Mouse (Mus musculus) forebrain, embryonic 12.5 days (tissue): ENCODE results near the gene 5330417C22Rik. TPM values are rescaled to one million over a fixed set of nuclear protein-coding genes. Genes with fewer than 3 reads are reported as not detected.

Experiments
- ATAC-seq: fragments of 200-750 bp; cut with Nextera tagmentation; 2 replicates; pipeline ENCODE4 v1.8.0; 2017; ENCODE audit warnings: moderate TSS enrichment; ENCODE audit not compliant: low FRiP score
- H3K27ac ChIP-seq: fragments of 300-500 bp; sonication (generic); 2 replicates; pipeline ENCODE4 v1.5.1; 2016; ENCODE audit warnings: mild to moderate bottlenecking
- H3K27me3 ChIP-seq: fragments of 300-500 bp; sonication (generic); 2 replicates; pipeline ENCODE4 v1.6.1; 2016; ENCODE audit warnings: mild to moderate bottlenecking
- H3K36me3 ChIP-seq: fragments of 300-500 bp; sonication (generic); replicated peaks from 2 replicates; pipeline ENCODE4 v1.6.1; 2016; ENCODE audit warnings: mild to moderate bottlenecking
- H3K4me1 ChIP-seq: fragments of 300-500 bp; sonication (generic); 2 replicates; pipeline ENCODE4 v1.6.1; 2016
- H3K4me2 ChIP-seq: fragments of 300-500 bp; sonication (generic); 2 replicates; pipeline ENCODE4 v1.6.1; 2016; ENCODE audit warnings: mild to moderate bottlenecking, moderate library complexity
- H3K4me3 ChIP-seq: fragments of 300-500 bp; sonication (generic); replicated peaks from 2 replicates; pipeline ENCODE4 v1.5.1; 2016; ENCODE audit warnings: mild to moderate bottlenecking
- H3K9ac ChIP-seq: fragments of 300-500 bp; sonication (generic); 2 replicates; pipeline ENCODE4 v1.6.1; 2016; ENCODE audit warnings: mild to moderate bottlenecking
- H3K9me3 ChIP-seq: fragments of 300-500 bp; sonication (generic); 2 replicates; pipeline ENCODE4 v1.6.1; 2016
- WGBS: fragments of 180-500 bp; shearing (Covaris S2); methylation state at CpG from one replicate; pipeline ENCODE4 v1.1.7; 2016; 5-methylcytosine and 5-hydroxymethylcytosine counted together
- microRNA-seq: library from miRNA; unstranded; fragments of <30 nt; microRNA quantifications from one replicate; pipeline ENCODE4, GENCODE M21; 2017
- polyA plus RNA-seq: library from polyadenylated mRNA; unstranded; fragments of >200 nt; fragmentation: Nextera tagmentation; extraction: Ambion mirVana; gene quantifications from 2 replicates; pipeline ENCODE4 v1.2.1, GENCODE M21; 2016

5330417C22Rik gene
- polyA plus RNA-seq, 1 experiment from 2014 or later, result 3.7 TPM

GRCm38 (mm10) chr3:108414857-108415830 lies 121.2 kb downstream of the 5330417C22Rik start, which contains the start of gene Celsr2:
TSS of gene Celsr2 (minus strand) at chr3:108415552.
- ATAC-seq, result peak; percentile 44
- Histone ChIP-seq H3K4me2 (peak within 1 kb of the TSS; percentile 93), H3K9me3 (peaks cover 24% of the 10 kb centered on the region), H3K36me3 (peaks cover 29% of the 10 kb centered on the region), H3K9ac (peak within 1 kb of the TSS; percentile 97), H3K4me1 (peaks cover 49% of the 10 kb centered on the region), H3K27me3 (peaks cover 14% of the 10 kb centered on the region), H3K4me3 (peak within 1 kb of the TSS; percentile 96), H3K27ac (peak within 1 kb of the TSS; percentile 94)
- WGBS, result 4% methylated on average over 65 of the region's 67 CpGs

DNA sequence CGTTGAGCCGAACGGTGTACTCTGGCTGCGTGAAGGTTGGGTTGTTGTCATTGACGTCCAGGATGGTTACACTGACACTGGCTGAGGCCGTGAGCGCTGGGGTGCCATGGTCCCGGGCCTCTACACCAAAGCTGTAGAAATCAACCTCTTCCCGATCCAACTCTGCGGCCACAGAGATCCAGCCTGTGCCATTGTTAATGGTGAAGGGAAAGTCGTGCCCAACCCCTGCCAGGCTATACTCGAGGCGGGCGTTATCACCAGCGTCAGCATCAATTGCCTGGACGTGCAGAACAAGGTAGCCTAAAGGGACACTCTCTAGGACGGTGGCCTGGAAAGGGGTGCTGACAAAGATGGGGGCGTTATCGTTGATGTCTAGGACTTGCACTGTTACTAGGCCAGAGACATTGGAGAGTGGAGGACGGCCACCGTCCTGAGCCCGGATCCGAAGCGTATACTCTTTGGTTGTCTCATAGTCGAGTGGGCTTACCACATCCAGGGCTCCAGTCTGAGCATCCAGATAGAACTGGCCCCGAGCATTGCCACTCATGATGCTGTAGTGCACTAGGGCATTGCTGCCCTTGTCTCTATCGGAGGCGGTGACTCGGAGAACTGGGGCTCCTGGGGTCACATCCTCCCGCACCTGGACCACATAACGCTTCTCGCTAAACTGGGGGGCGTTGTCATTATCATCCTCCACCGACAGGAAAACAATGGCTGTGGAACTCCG lies 122.5 kb downstream of the 5330417C22Rik start:
- WGBS, result 97% methylated on average over 35 of the region's 35 CpGs
- H3K4me3 ChIP-seq, result peak overlapping the region; percentile 96
- peaks cover 14% of the 10 kb centered on the region for H3K27me3 ChIP-seq
- H3K36me3 ChIP-seq, result peaks cover 40% of the 10 kb centered on the region
- peak overlapping the region; percentile 93; the same call in 1 of the 2 replicates for H3K4me2 ChIP-seq
- H3K4me1 ChIP-seq, result peaks cover 61% of the 10 kb centered on the region
- H3K27ac ChIP-seq, result no peak overlapping the region
- H3K9ac ChIP-seq, result no peak overlapping the region
- H3K9me3 ChIP-seq, result peaks cover 24% of the 10 kb centered on the region
- ATAC-seq, result no peak

- peak overlapping the region; percentile 78 for H3K4me2 ChIP-seq
- H3K36me3 ChIP-seq, result peaks cover 59% of the 10 kb centered on the region
- H3K4me3 ChIP-seq, result peak overlapping the region; percentile 35
- WGBS, result 29% methylated on average over 8 of the region's 8 CpGs
- H3K9ac ChIP-seq, result peak overlapping the region; percentile 78
- peaks cover 71% of the 10 kb centered on the region for H3K4me1 ChIP-seq
- H3K9me3 ChIP-seq, result peaks cover 24% of the 10 kb centered on the region
- H3K27ac ChIP-seq, result peak overlapping the region; percentile 97
- H3K27me3 ChIP-seq, result peaks cover 6% of the 10 kb centered on the region
- ATAC-seq, result peak; percentile 37; the same call in 1 of the 2 replicates
Measured at GRCm38 (mm10) chr3:108411754-108412121, 124.6 kb downstream of the 5330417C22Rik start.

DNA sequence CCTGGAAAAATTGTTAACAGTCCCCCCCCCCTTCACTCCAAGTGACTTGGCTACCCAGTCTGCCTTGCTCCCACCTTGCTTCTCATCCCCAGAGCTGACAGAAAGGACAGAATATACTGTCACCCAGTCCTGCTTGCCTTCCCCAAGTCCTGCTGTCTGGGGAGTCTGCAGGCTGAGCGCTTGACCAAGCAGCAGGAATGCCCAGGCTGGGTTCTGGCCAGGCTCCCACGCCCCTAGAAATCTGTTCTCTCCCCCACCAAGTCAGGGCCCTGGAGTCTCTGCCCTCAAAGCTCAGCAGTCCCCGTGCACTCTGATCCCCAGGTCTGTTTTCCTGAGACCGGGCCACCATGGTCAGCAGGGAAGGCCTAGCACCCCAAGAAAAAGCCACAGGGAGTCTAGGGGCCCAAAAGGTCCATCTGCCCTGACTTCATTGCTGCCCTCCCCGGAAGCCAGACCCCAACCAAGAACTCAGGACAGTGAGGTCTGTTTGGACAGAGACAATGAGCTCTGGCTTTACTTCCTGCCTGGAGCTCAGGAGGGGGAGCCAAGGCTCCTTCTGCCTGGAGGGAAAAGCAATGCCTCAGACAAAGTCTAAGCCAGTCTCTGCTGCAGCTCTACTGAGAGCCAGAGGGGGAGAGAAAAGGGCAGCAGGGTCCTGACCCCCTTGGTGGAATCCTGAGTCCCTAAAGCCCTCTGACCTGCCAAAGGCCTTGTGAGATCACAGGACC lies 125.1 kb downstream of the 5330417C22Rik start:
- Histone ChIP-seq H3K4me3 (peak overlapping the region; percentile 35), H3K4me2 (peak overlapping the region; percentile 78), H3K27me3 (0 out of 2 replicates have a peak, but pooled peaks cover under 1% of the 10 kb centered on the region), H3K4me1 (peaks cover 74% of the 10 kb centered on the region), H3K27ac (peak overlapping the region; percentile 97), H3K36me3 (peaks cover 64% of the 10 kb centered on the region), H3K9ac (peak overlapping the region; percentile 78), H3K9me3 (peaks cover 24% of the 10 kb centered on the region)
- 0 out of 2 replicates have a peak, but pooled peaks have one; percentile 0 for ATAC-seq
- WGBS, result 17% methylated on average over 5 of the region's 5 CpGs

GRCm38 (mm10) chr3:108410359-108410714 lies 126.0 kb downstream of the 5330417C22Rik start:
- Histone ChIP-seq H3K27me3 (no peaks in the 10 kb centered on the region), H3K4me2 (peak overlapping the region; percentile 78), H3K9me3 (peaks cover 24% of the 10 kb centered on the region), H3K4me3 (peak overlapping the region; percentile 35), H3K36me3 (peaks cover 69% of the 10 kb centered on the region), H3K4me1 (peaks cover 81% of the 10 kb centered on the region), H3K9ac (peak overlapping the region; percentile 78), H3K27ac (peak overlapping the region; percentile 97)
- WGBS, result 5% methylated on average over 5 of the region's 5 CpGs
- peak; percentile 27 for ATAC-seq

- Histone ChIP-seq H3K36me3 (peaks cover 69% of the 10 kb centered on the region), H3K27ac (peak overlapping the region; percentile 97), H3K4me2 (peak overlapping the region; percentile 78), H3K9me3 (peaks cover 24% of the 10 kb centered on the region), H3K4me1 (peaks cover 81% of the 10 kb centered on the region), H3K27me3 (no peaks in the 10 kb centered on the region), H3K4me3 (peak overlapping the region; percentile 35), H3K9ac (peak overlapping the region; percentile 78)
- peak; percentile 13 for ATAC-seq
- 32% methylated on average over 8 of the region's 8 CpGs for WGBS
Measured at GRCm38 (mm10) chr3:108409656-108410358, 126.5 kb downstream of the 5330417C22Rik start.

DNA sequence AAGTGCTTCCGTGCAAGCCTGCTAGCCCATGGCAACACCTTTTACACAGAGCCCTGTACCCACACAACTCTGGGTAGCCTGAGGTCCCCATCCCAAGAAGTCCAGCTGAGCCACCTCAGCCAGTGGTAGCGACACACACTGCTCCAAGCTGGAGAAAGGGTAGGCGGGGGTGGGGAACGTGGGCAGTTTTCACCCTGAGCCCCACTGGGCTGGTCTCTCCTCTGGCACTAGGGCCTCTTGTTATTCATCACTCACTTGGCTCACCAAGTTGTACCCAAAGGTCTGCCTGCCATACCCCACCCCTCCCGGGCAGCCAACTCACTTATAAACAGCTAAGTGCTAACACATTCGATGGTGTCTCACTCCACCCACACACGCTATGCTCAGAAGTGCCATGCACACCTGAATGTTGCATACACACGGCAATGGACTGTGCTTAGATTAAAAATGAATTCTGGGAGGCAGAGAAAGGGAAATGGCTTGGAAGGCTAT lies 127.8 kb downstream of the 5330417C22Rik start:
- Histone ChIP-seq H3K4me1 (peaks cover 80% of the 10 kb centered on the region), H3K4me3 (no peak overlapping the region), H3K9ac (no peak overlapping the region), H3K27me3 (no peaks in the 10 kb centered on the region), H3K9me3 (peaks cover 13% of the 10 kb centered on the region), H3K36me3 (peaks cover 69% of the 10 kb centered on the region), H3K27ac (no peak overlapping the region), H3K4me2 (no peak overlapping the region)
- ATAC-seq, result no peak
- 92% methylated on average over 8 of the region's 8 CpGs for WGBS

DNA sequence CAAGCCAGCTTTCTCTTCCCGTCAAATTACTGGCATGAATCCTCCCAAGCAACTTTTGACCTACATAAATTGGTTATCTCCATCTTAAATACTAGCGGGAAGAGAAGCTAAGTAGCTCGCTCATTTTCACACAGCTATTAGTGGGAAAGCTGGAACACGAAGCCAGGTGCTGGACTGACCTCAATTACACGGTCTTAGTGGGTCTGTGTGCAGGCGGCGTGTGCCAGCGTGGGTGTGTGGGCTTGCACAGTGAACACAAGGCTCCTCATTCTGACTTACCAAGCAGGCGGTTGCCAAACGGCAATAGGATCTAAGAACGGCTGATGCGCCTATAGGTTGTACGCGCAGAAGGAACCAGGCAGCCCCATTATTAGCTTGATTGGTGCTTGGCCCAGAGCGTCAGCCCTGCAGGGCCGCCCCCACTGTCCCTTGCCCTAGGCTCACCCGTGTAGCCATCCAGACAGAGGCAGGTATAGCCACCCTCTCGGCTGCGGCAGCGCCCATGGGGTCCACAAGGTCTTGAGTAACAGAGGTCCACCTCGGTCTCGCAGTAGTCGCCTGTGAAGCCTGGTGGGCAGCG lies 129.9 kb downstream of the 5330417C22Rik start:
- H3K4me1 ChIP-seq, result peaks cover 73% of the 10 kb centered on the region
- peaks cover 71% of the 10 kb centered on the region for H3K36me3 ChIP-seq
- H3K27ac ChIP-seq, result peak overlapping the region; percentile 89
- H3K9ac ChIP-seq, result peak overlapping the region; percentile 46; the same call in 1 of the 2 replicates
- WGBS, result 83% methylated on average over 24 of the region's 24 CpGs
- 0 out of 2 replicates have a peak overlapping the region, but pooled peaks have one; percentile 36 for H3K4me2 ChIP-seq
- ATAC-seq, result no peak
- no peaks in the 10 kb centered on the region for H3K27me3 ChIP-seq
- no peaks in the 10 kb centered on the region for H3K9me3 ChIP-seq
- no peak overlapping the region for H3K4me3 ChIP-seq

Small RNA genes lying within 50 kb of the gene (microRNA-seq; reads per million reads assigned to microRNA genes)
- gene Gm22860, result not detected

Other genes starting within 250 kb of the 5330417C22Rik start
- gene Mybphl, start 171.6 kb downstream of the 5330417C22Rik start, polyA plus RNA-seq, result 0.15 and 0.31 TPM in 2 replicates
- 82.6 and 83.1 TPM in 2 replicates for gene Psrc1, start 152.7 kb downstream of the 5330417C22Rik start, polyA plus RNA-seq
- gene Celsr2, start 121.0 kb downstream of the 5330417C22Rik start, polyA plus RNA-seq, result 60.4 and 61.3 TPM in 2 replicates
- gene Sars, start 91.3 kb downstream of the 5330417C22Rik start, polyA plus RNA-seq, result 186 and 205 TPM in 2 replicates
- gene 1700013F07Rik, start 2.4 kb downstream of the 5330417C22Rik start, polyA plus RNA-seq, result 0.76 and 1.2 TPM in 2 replicates
- gene Tmem167b, start 25.9 kb upstream of the 5330417C22Rik start, polyA plus RNA-seq, result 59.4 and 65.8 TPM in 2 replicates
- 55.7 and 58.5 TPM in 2 replicates for gene Taf13, start 35.2 kb upstream of the 5330417C22Rik start, polyA plus RNA-seq
- gene Wdr47, start 54.7 kb upstream of the 5330417C22Rik start, polyA plus RNA-seq, result 51.1 and 55.9 TPM in 2 replicates
- gene Clcc1, start 117.4 kb upstream of the 5330417C22Rik start, polyA plus RNA-seq, result 65.5 and 71.0 TPM in 2 replicates
- 103 and 110 TPM in 2 replicates for gene Gpsm2, start 185.8 kb upstream of the 5330417C22Rik start, polyA plus RNA-seq
- gene Aknad1, start 203.1 kb upstream of the 5330417C22Rik start, polyA plus RNA-seq, result 0.04 TPM in 1 of 2 replicates, not detected in the other